Mouse (Mus musculus) lung, postnatal 0 days (tissue): ENCODE results near the gene Prkar2b.

Source experiments
- CTCF ChIP-seq: IDR thresholded peaks from 2 replicates; pipeline ENCODE4 v1.5.1; 2016; ENCODE audit warnings: antibody characterized with exemption, mild to moderate bottlenecking
- EP300 ChIP-seq: IDR thresholded peaks from 2 replicates; pipeline ENCODE4 v1.6.1; 2016; ENCODE audit warnings: antibody characterized with exemption, mild to moderate bottlenecking, control low read depth

DNA sequence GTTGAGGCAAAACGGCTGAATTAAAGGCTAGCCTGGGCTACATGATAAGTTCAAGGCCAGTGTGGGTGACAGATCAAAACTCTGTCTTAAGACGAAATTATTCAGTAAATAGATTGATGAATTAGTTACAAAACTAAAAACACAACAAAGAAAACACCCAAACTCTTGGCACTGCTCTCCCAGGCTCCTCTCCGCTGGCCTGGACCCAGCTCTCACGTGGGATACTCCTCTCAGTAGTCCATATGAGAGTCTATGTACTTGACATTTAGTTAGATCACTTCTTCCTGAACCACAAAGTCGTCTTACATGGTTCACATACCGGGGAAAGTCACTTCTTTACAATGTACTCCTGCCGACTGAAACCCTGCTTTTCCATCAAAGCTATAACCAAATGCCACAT lies 46.3 kb downstream of the Prkar2b start:
- TF ChIP-seq CTCF (no peak), EP300 (no peak)
